Mouse (Mus musculus): ENCODE results near the gene Ephb1.

DNA sequence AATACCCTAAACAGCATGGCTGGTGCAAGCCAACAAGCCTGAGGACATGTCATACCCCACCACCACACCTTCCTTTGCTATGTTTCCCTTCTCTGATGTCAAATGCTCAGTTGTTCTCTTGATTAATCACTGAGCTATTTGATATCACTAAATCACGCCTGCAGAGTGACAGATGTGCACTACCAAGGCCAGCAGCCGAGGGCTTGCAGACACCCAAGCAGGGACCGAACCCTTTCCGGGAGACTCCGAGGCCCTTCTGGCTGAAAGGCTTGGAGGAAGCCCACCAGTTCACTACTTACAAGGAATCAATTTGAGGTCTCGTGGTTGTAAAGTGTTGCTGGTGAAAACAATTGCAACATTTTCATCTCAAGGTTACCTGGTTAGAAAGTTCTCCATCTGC, 3.5 kb upstream of the Ephb1 start:
- TF ChIP-seq REST (IDR thresholded peaks at IDR 0.05; ENCODE audit: insufficient read depth, insufficient read length), result no peak
- no peak for TF ChIP-seq POLR2A (IDR thresholded peaks at IDR 0.05; ENCODE audit: insufficient read length, low read depth)
- no peak for TF ChIP-seq MYOG (IDR thresholded peaks at IDR 0.05; ENCODE audit: control insufficient read depth in 1 of 3, insufficient read depth in 1 of 3, insufficient read length in 2 of 3, low read depth in 2 of 3)

Measured in myocyte (in vitro differentiated cells).